Mouse (Mus musculus): Measurements from ENCODE around the gene Fam166a.

Fam166a gene

GRCm38 (mm10) chr2:25185625-25186574 is 32.6 kb upstream of the Fam166a start:
- DNase-seq (ENCODE audit: low spot score), result peak; percentile 44

DNA sequence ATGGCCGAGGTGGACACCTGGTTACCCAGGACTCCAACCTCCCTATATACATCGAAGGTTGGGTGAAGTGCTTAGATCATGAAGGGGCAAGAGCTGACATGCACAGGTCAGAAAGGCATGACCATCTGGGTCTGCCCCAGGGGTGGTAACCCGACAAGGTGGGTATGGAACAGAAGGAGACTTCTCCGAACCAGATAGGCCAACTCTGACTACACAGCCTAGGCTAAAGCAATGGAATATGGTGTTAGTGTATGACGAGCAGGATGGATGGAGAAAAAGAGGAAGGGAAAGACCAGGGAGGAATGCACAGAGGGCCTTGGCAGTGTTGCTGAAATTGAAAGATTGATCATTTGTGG is 32.0 kb upstream of the Fam166a start:
- DNase-seq (ENCODE audit: low spot score), result no peak

DNA sequence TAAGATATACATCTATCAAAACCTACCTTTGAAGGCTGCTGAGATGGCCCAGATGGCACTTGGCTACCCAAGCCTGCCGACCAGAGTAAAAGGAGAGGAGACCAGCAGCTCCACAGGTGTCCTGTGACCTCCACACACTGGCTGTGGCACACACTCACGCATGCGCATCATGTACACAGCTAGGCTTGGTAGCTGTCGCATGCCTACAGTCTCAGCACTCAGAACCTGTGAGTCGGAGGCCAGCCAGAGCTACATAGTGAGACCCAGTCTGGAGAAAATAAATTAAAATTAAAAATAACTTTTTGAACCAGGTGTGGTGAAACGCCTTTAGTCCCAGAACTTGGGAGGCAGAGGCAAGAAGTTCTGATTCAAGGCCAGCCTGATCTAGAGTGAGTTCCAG is 30.7 kb upstream of the Fam166a start:
- no peak for DNase-seq (ENCODE audit: low spot score)

DNA sequence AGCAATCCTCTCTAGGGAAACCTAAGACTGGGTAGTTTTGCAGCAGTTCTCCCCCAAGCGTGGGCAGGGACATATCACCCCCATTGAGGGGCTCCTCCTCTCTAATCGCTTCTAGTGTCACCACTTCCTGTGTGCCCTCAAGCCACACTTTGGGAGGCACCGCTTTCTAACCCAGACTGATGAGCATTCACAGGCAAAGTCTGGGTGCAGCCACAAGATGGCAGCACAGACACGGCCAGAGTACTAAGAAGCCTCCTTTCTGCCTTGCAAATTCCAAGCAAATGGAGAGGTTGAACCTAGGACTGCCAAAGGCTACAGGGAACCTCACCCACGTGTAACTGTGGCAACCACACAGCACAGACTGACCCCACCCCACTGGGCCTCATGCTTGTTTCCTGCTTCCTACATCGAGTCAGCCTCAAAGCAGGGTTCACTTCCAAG is 25.2 kb upstream of the Fam166a start:
- DNase-seq (ENCODE audit: low spot score), result peak; percentile 89

DNA sequence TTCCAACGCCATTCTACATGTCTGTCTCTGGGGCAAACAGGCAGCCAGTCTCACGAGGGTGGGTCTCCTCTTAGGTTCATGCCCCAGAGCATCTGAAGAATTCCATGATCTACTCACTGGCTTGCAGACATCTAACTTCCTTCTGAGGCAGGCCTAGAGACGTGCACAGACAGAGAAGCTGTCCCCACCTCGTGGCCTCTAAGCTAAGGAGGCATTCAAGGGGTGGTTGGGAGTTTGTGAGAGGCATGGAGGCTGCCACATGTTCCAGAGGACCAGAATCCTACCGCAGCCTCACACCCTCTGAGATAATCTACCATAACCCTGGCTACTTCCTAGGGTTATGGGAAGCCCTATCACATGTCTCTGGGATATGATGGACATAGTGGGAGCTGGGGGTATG is 24.5 kb upstream of the Fam166a start:
- DNase-seq (ENCODE audit: low spot score), result no peak

- DNase-seq (ENCODE audit: low spot score), result peak; percentile 49
Measured at GRCm38 (mm10) chr2:25194486-25195171, 23.9 kb upstream of the Fam166a start.

DNA sequence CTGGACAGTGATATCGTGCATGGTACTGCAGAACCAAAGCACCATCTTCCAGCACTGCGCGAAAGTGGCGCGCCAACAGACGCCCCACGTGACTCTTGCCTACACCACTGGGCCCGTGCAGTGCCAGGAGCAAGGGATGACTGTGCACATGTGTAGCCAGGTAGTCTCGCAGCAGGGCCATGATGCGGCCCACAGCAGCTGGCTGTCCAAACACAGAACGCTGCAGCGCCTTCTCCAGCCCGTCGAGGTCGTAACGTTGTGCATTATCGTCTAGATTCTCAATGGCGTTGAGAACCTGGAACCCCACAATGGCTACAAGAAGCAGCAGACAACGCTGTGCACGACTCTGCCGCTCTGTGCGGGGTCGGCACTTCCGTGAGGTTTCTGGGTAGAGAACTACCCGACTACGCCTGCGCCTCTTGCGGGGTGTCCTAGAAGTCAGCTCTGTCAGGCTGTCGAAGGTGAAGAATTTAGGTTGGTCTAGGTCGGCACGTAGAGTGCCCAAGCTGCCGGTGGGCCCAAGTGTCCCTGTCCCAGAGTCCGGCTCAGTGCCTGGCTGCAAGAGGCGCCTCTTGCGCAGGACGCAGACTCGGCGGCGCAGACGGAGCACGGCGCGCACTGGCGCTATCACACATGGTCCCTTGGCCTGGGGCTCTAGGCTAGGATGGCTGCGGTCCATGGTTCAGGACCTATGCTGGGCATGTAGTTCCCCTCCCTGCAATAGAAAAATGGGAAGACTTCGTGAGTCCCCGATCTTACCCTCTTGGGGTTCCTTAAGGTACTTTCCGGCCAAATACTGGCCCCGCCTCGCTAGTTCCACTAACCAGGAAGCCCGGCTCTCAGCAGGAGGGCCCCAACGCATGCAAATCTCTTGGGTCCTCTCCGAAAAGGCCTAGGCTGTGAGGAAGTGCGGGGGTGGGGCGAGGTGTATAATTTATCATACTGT is 23.1 kb upstream of the Fam166a start:
- DNase-seq (ENCODE audit: low spot score), result peak; percentile 59

DNA sequence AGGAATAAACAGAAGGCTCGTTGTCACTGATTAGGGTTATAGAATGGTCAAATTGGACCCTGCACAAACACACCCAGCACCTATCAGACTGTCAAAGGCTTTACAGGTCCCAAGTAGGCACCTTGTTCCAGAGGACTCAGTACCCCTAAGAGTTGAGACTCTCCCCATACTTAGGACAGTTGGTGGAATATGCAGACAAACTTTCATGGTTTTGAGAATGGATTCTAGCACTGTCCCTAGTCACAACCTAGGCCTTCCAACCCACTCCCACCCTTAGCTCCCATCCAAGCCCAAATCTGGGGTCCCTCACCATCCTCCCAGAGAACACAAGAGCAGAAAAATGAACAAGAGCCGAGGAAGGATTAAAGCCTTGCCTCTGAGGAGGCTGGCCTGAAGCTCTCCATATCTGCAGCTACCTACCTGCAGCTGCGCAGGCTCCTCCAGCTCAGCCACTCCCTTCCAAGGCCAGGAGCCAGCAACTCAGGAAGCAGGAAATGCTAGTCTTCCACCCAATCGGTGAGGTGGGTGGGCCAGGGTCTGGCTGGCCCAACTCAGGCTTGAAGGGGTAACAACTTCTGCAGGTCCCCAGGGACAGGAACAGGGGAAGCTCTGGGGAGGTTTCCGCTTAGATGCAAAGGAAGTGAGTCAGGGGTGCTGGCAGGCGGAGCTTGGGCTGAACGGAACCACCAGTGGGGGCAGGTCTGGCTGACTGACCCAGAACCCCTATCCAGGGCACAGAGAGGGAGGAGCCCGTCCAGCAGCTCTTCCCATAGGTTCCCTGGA is 22.2 kb upstream of the Fam166a start, which contains the start of gene Tor4a:
TSS of gene Tor4a (minus strand) at position 715 of the 783 bp plus-strand sequence.
- peak; percentile 79 for DNase-seq (ENCODE audit: low spot score)

- no peak for DNase-seq (ENCODE audit: low spot score)
Measured at GRCm38 (mm10) chr2:25197191-25197590, 21.4 kb upstream of the Fam166a start.

DNA sequence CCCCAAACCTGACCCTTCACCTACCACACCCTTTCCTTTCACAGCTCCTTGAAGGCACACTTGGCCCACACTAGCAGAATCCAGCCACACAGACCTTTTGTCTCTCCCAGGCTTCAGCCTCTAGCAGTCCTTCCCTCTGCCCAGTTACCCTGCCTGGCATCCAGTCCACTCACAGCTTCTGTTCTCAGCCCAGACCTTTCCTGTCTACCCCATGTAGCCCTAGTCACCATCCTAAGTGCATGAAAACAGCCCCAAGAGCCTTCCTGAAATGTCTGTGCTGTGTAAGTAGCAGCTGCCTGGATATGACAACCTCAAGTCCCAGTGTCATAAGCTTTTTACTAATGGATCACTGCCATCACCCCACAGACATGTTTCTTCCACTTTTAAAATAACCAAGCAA is 20.6 kb upstream of the Fam166a start:
- DNase-seq (ENCODE audit: low spot score), result no peak

DNA sequence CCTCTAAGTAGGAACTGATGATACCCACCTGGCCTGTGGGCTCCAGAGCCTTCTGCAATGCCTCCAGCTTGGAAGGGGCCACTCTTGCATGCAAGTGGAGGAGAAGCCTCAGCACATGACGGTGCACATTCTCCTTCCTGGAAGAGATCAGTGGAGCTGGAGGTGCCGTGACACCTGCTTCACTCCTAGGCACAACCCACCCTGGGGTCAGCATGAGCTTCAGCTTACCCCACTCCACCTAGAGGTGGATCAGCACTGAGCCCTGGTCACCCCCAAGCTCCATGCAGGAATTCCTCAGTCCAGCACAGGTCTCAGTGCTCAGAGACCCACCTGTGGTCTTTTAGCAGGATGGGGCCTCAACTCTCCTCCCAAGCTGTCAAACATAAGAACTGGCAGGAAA is 17.9 kb upstream of the Fam166a start:
- DNase-seq (ENCODE audit: low spot score), result no peak

DNA sequence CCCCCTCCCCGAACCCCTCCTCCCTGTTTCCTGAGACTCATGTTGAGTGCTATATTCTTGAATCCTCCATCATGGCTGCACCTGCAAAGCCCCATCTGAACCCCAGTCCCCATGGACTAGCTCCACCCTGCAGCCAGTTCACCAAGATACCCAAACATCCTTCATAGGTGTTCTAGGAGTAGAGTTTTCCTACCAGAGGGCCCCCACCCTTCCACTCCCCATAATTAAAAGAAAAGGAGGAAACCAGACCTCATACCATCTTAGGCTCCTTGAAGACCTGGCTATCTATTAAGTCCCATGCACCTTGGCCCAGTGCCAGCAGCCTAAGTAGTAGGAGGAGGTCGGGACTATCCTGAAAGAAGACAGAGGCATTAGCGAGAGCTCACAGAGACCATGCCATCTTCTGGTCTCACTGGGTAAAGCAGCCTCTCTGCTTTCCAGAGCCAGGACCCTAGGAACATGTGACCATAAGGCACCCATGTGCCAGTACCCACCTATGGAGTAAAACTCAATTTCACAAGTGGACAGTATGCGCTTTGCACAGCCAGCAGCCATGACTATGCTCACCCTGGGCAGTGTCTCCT is 14.8 kb upstream of the Fam166a start:
- DNase-seq (ENCODE audit: low spot score), result no peak

DNA sequence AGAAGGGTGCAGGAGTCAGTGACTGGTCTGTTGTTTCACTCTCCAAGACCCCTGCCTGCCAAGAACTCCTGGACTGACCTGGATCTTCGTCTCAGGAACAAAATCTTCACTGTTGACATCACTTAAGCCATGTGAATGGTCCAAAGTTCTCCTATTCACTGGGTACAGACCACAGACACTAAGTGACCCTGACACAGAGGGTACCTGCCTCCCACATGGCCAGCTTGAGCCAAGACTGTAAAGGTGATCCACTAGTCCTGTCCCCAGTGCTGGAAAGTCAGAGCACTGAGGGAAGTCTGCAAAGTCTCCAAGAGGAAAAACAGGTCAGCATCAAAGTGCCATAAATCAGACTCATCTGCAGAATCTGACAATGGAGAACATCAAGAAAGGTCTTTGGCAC is 11.0 kb upstream of the Fam166a start:
- no peak for DNase-seq (ENCODE audit: low spot score)

GRCm38 (mm10) chr2:25210686-25211085 is 7.9 kb upstream of the Fam166a start:
- no peak for DNase-seq (ENCODE audit: low spot score)

GRCm38 (mm10) chr2:25211121-25211670 is 7.3 kb upstream of the Fam166a start, which contains the start of gene Nelfb:
TSS of gene Nelfb (minus strand) at chr2:25211489.
- peak; percentile 86 for DNase-seq (ENCODE audit: low spot score)

DNA sequence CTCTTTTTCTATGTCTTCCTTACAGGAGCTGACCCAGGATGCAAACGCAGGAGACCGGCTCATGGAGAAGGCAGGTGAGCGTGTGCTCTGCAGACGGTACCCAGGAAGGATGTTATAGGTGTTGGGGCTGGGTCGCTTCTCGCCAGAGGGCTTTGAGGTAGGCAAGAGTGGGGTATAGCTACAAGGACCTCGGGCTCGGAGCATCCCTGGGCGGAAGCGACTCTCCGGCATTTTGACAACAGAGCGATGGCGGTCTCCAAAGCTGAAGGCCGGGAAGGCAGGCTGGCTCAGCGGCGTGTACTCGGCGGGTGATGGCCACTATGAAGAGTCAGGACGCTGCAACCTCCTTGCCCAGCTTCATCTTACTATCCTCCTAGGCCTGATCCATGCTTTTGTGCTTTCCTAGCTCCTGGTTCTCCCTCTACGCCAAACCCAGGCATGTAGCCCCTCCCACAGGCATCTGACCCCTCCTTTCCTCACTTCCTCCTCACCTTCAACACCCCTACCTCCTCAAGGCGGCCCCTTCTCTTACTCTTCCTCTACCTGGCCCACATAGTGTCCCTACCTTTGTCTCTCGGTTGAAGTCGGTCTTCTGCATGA is 5.2 kb upstream of the Fam166a start:
- DNase-seq (ENCODE audit: low spot score), result no peak

- no peak for DNase-seq (ENCODE audit: low spot score)
Measured at GRCm38 (mm10) chr2:25214444-25214843, 4.1 kb upstream of the Fam166a start, which contains the start of gene Stpg3. TSS of gene Stpg3 (minus strand) at chr2:25214637.

DNA sequence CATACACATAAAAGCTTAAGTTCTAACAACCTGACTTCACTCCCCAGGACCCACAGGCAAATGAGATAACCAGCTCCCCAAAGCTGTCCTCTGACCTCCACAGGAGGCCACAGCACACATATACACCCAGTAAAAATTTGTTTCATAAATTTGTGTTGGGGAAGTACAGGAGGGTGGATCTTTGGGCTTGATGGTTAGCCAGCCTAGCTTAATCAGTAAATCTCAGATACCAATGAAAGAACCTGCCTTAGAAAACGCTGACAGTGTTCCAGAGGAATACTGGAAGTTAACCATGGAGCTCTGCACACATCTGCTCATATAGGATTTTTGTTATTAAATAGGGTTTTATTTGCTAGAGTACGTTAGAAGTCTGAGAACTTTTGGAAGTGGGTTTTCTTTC is 879 bp upstream of the Fam166a start:
- DNase-seq (ENCODE audit: low spot score), result no peak

GRCm38 (mm10) chr2:25221331-25221772 is 2.8 kb downstream of the Fam166a start:
- no peak for DNase-seq (ENCODE audit: low spot score)

Data from T-cell, adult 2 months (primary cell).